Mouse (Mus musculus) kidney, postnatal 0 days (tissue): ENCODE measurements at regions not wholly inside any gene's neighbourhood (a gene's known extent, or its start where the extent isn't known, plus 50 kb on each side); places are given as distances from the start of the nearest gene placed in this dataset.

Experiments used
- ATAC-seq: fragments of 200-750 bp; cut with Nextera tagmentation; replicated peaks from 2 replicates; pipeline ENCODE4 v1.8.0; 2017; ENCODE audit warnings: low read depth, moderate number of reproducible peaks, moderate TSS enrichment, moderate library complexity; ENCODE audit not compliant: low FRiP score
- DNase-seq: peaks from one replicate; pipeline ENCODE4 v3.0.0-alpha.2; 2016; ENCODE audit warnings: low spot score
- H3K27ac ChIP-seq: fragments of 300-500 bp; sonication (generic); 2 replicates; pipeline ENCODE4 v1.5.1; 2014; ENCODE audit warnings: mild to moderate bottlenecking
- H3K27me3 ChIP-seq: fragments of 300-500 bp; sonication (generic); 2 replicates; pipeline ENCODE4 v1.6.1; 2014; ENCODE audit warnings: low read length, mixed read lengths; ENCODE audit not compliant: insufficient read depth
- H3K36me3 ChIP-seq: fragments of 300-500 bp; sonication (generic); 2 replicates; pipeline ENCODE4 v1.6.1; 2014; ENCODE audit warnings: low read length, mixed read lengths; ENCODE audit not compliant: insufficient read depth
- H3K4me1 ChIP-seq: fragments of 300-500 bp; sonication (generic); replicated peaks from 2 replicates; pipeline ENCODE4 v1.6.1; 2014; ENCODE audit warnings: antibody characterized with exemption, low read length, mixed read lengths; ENCODE audit not compliant: insufficient read depth
- H3K4me2 ChIP-seq: fragments of 300-500 bp; sonication (generic); 2 replicates; pipeline ENCODE4 v1.6.1; 2014; ENCODE audit warnings: mild to moderate bottlenecking, low read length, moderate library complexity, mixed read lengths
- H3K4me3 ChIP-seq: fragments of 300-500 bp; sonication (generic); replicated peaks from 2 replicates; pipeline ENCODE4 v1.5.1; 2014; ENCODE audit warnings: low read depth, low read length
- H3K9ac ChIP-seq: fragments of 300-500 bp; sonication (generic); 2 replicates; pipeline ENCODE4 v1.6.1; 2014; ENCODE audit warnings: low read depth, low read length
- H3K9me3 ChIP-seq: fragments of 300-500 bp; sonication (generic); replicated peaks from 2 replicates; pipeline ENCODE4 v1.6.1; 2016; ENCODE audit warnings: low read length, inconsistent platforms, mixed read lengths
- CTCF ChIP-seq: IDR thresholded peaks from 2 replicates; pipeline ENCODE4 v1.5.1; 2016; ENCODE audit warnings: antibody characterized with exemption, low read depth, mild to moderate bottlenecking, moderate library complexity
- WGBS: fragments of 180-500 bp; shearing (Covaris S2); extraction: QIAGEN DNeasy Blood & Tissue Kit; methylation state at CpG from one replicate; pipeline ENCODE4 v1.1.7; 2014; 5-methylcytosine and 5-hydroxymethylcytosine counted together

GRCm38 (mm10) chr1:52338243-52338642 lies 105.2 kb upstream of the Gls start:
- Histone ChIP-seq H3K9me3 (no peaks in the 10 kb centered on the region), H3K4me2 (no peak overlapping the region), H3K4me1 (no peaks in the 10 kb centered on the region), H3K27ac (no peak overlapping the region), H3K27me3 (no peaks in the 10 kb centered on the region), H3K4me3 (no peak overlapping the region), H3K36me3 (no peaks in the 10 kb centered on the region), H3K9ac (no peak overlapping the region)
- ATAC-seq (no peak), DNase-seq (no peak)
- 77% methylated on average over 6 of the region's 6 CpGs for WGBS
- no peak for TF ChIP-seq CTCF

- Histone ChIP-seq H3K4me3 (no peak overlapping the region), H3K9me3 (no peaks in the 10 kb centered on the region), H3K36me3 (no peaks in the 10 kb centered on the region), H3K9ac (no peak overlapping the region), H3K27me3 (no peaks in the 10 kb centered on the region), H3K4me2 (no peak overlapping the region), H3K4me1 (no peaks in the 10 kb centered on the region), H3K27ac (no peak overlapping the region)
- ATAC-seq (no peak), DNase-seq (no peak)
- TF ChIP-seq CTCF, result no peak
- WGBS, result 93% methylated on average over 3 of the region's 3 CpGs
These were observed 103.7 kb upstream of the Gls start for GRCm38 (mm10) chr1:52336696-52337095.

GRCm38 (mm10) chr1:52332013-52332412 lies 99.0 kb upstream of the Gls start:
- Histone ChIP-seq H3K4me2 (no peak overlapping the region), H3K9me3 (no peaks in the 10 kb centered on the region), H3K27me3 (no peaks in the 10 kb centered on the region), H3K4me3 (no peak overlapping the region), H3K36me3 (no peaks in the 10 kb centered on the region), H3K27ac (no peak overlapping the region), H3K9ac (no peak overlapping the region), H3K4me1 (no peaks in the 10 kb centered on the region)
- ATAC-seq (no peak), DNase-seq (peak; percentile 6)
- TF ChIP-seq CTCF, result no peak
- WGBS, result 41% methylated on average over 12 of the region's 12 CpGs

- Histone ChIP-seq H3K4me3 (no peak overlapping the region), H3K4me1 (no peaks in the 10 kb centered on the region), H3K9me3 (no peaks in the 10 kb centered on the region), H3K27me3 (no peaks in the 10 kb centered on the region), H3K36me3 (no peaks in the 10 kb centered on the region), H3K9ac (no peak overlapping the region), H3K27ac (no peak overlapping the region), H3K4me2 (no peak overlapping the region)
- ATAC-seq, result no peak
- WGBS, result 29% methylated on average over 4 of the region's 4 CpGs
- DNase-seq, result peak; percentile 5
- TF ChIP-seq CTCF, result no peak
These were observed 98.4 kb upstream of the Gls start for GRCm38 (mm10) chr1:52331442-52331841.

DNA sequence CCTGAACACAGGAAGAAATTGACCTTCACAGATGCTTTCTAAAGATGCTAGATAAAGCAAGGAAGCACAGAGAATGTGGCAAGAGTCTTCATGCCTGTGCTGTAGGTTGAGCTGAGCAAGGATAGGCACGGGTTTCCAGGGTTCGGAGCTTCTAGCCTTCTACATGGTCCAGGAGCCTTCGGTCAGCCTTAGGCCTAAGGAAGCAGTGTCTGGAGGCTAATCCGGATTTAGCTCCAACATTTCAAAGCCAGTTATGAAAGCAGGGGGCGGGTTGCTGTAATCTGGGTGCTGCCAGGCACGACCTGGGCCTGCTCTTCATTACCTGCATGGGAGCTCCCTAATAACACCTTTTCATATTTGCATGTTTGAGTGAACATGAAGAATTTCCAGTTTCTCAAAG lies 97.5 kb upstream of the Gls start:
- DNase-seq (no peak), ATAC-seq (no peak)
- no peak overlapping the region for H3K4me3 ChIP-seq
- 83% methylated on average over 6 of the region's 6 CpGs for WGBS
- H3K27me3 ChIP-seq, result no peaks in the 10 kb centered on the region
- H3K4me1 ChIP-seq, result no peaks in the 10 kb centered on the region
- H3K9ac ChIP-seq, result no peak overlapping the region
- H3K9me3 ChIP-seq, result no peaks in the 10 kb centered on the region
- TF ChIP-seq CTCF, result no peak
- no peak overlapping the region for H3K4me2 ChIP-seq
- H3K36me3 ChIP-seq, result no peaks in the 10 kb centered on the region
- H3K27ac ChIP-seq, result no peak overlapping the region

GRCm38 (mm10) chr1:52328507-52328906 lies 95.5 kb upstream of the Gls start:
- no peak overlapping the region for H3K27ac ChIP-seq
- DNase-seq, result no peak
- no peaks in the 10 kb centered on the region for H3K36me3 ChIP-seq
- no peaks in the 10 kb centered on the region for H3K4me1 ChIP-seq
- H3K9ac ChIP-seq, result no peak overlapping the region
- H3K4me2 ChIP-seq, result no peak overlapping the region
- ATAC-seq, result no peak
- H3K9me3 ChIP-seq, result no peaks in the 10 kb centered on the region
- no peaks in the 10 kb centered on the region for H3K27me3 ChIP-seq
- H3K4me3 ChIP-seq, result no peak overlapping the region
- peak; percentile 28; the same call in 1 of the 2 replicates for TF ChIP-seq CTCF

DNA sequence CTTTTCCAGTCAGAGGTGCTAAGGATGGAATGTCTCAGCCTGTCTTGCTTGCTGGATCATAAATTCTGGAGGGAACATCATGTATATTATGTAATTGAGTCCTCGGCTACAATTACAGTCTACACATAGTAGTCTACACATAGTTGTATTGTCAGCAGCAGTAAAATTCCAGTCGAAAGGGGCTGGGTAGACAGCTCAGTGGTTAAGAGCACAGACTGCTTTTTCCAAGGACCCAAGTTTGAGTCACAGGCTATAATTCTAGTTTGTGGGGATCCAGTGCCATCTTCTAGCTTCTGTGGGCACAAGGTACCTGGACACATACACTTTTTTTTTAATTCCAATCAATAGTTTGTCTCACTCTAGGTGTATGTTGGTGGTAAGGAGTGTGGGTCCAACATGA lies 91.3 kb upstream of the Gls start:
- TF ChIP-seq CTCF, result no peak
- Histone ChIP-seq H3K9ac (no peak overlapping the region), H3K27me3 (no peaks in the 10 kb centered on the region), H3K27ac (no peak overlapping the region), H3K9me3 (no peaks in the 10 kb centered on the region), H3K4me3 (no peak overlapping the region), H3K4me1 (no peaks in the 10 kb centered on the region), H3K4me2 (no peak overlapping the region), H3K36me3 (no peaks in the 10 kb centered on the region)
- WGBS, result 59% methylated on average over 2 of the region's 2 CpGs
- no peak for DNase-seq
- no peak for ATAC-seq
